Mouse (Mus musculus) brain, embryonic 14.5 days (tissue): ENCODE results near the gene Mob1b.

ENCODE experiments used
- CTCF ChIP-seq: fragments of 200-500 bp; IDR thresholded peaks from 2 replicates; pipeline ENCODE4 v1.5.1; 2012; ENCODE audit warnings: inconsistent platforms, mild to moderate bottlenecking, moderate library complexity, borderline replicate concordance; ENCODE audit not compliant: insufficient read depth, insufficient read length; ENCODE audit errors: extremely low read depth
- POLR2A ChIP-seq: fragments of 200-500 bp; IDR thresholded peaks from 2 replicates; pipeline ENCODE4 v1.6.1; 2012; ENCODE audit warnings: mild to moderate bottlenecking, inconsistent platforms, borderline replicate concordance; ENCODE audit not compliant: poor library complexity, insufficient read depth, insufficient read length, severe bottlenecking; ENCODE audit errors: extremely low read depth

- TF ChIP-seq CTCF (no peak), POLR2A (no peak)
Measured at GRCm38 (mm10) chr5:88702041-88702440, 18.6 kb upstream of the Mob1b start.
